Mouse (Mus musculus): Measurements from ENCODE around the gene Zfp420. TPM values are rescaled to one million over a fixed set of nuclear protein-coding genes. Genes with fewer than 3 reads are reported as not detected.
A peak's percentile ranks its signal among the peaks of the same experiment; 100 is the strongest.

Gene Zfp420
- 11.4 and 13.4 TPM in 2 replicates for polyA plus RNA-seq (2011; ENCODE audit: insufficient read depth, insufficient read length, low read depth, missing spikeins)

- H3K27ac ChIP-seq (ENCODE audit: insufficient read depth, low read length), result no peak within 1 kb of the TSS
- TF ChIP-seq POLR2A (IDR thresholded peaks at IDR 0.05; ENCODE audit: insufficient read depth, low read length) (peak; percentile 58), EP300 (IDR thresholded peaks at IDR 0.05; ENCODE audit: insufficient read depth, low read depth, low read length) (no peak)
Observed at GRCm38 (mm10) chr7:29859532-29860517, at the start of gene Zfp420. Zfp420 (plus strand) TSS chr7:29859979.

GRCm38 (mm10) chr7:29812244-29812643 is 47.5 kb upstream of the Zfp420 start:
- Histone ChIP-seq H3K27ac (ENCODE audit: insufficient read depth, low read length) (no peak overlapping the region), H3K27me3 (ENCODE audit: control insufficient read depth, insufficient read depth, low read length, poor library complexity, severe bottlenecking) (no peaks in the 10 kb centered on the region), H3K9ac (ENCODE audit: low read depth, poor library complexity, severe bottlenecking) (no peak overlapping the region), H3K4me3 (ENCODE audit: low read depth, low read length) (no peak overlapping the region), H3K4me1 (ENCODE audit: control insufficient read depth, insufficient read depth, low read length) (no peaks in the 10 kb centered on the region), H3K9me3 (replicated peaks; ENCODE audit: control insufficient read depth, insufficient read depth, low read length, poor library complexity, severe bottlenecking) (0 out of 2 replicates have a peak, but pooled peaks cover 4% of the 10 kb centered on the region), H3K36me3 (ENCODE audit: control insufficient read depth, insufficient read depth, low read length, poor library complexity, severe bottlenecking) (no peaks in the 10 kb centered on the region)
- no peak for TF ChIP-seq EP300 (IDR thresholded peaks at IDR 0.05; ENCODE audit: insufficient read depth, low read depth, low read length)
- TF ChIP-seq CTCF (IDR thresholded peaks at IDR 0.05; ENCODE audit: low read depth, low read length), result no peak
- TF ChIP-seq POLR2A (IDR thresholded peaks at IDR 0.05; ENCODE audit: insufficient read depth, low read length), result no peak

More at GRCm38 (mm10) chr7:29859532-29860517, at the start of gene Zfp420:
- no peaks in the 10 kb centered on the region for H3K36me3 ChIP-seq (ENCODE audit: control insufficient read depth, insufficient read depth, low read length, poor library complexity, severe bottlenecking)
- no peaks in the 10 kb centered on the region for H3K4me1 ChIP-seq (ENCODE audit: control insufficient read depth, insufficient read depth, low read length)
- H3K9ac ChIP-seq (ENCODE audit: low read depth, poor library complexity, severe bottlenecking), result peak within 1 kb of the TSS; percentile 9
- no peaks in the 10 kb centered on the region for H3K27me3 ChIP-seq (ENCODE audit: control insufficient read depth, insufficient read depth, low read length, poor library complexity, severe bottlenecking)
- no peaks in the 10 kb centered on the region for H3K9me3 ChIP-seq (replicated peaks; ENCODE audit: control insufficient read depth, insufficient read depth, low read length, poor library complexity, severe bottlenecking)
- peak within 1 kb of the TSS; percentile 77 for H3K4me3 ChIP-seq (ENCODE audit: low read depth, low read length)

GRCm38 (mm10) chr7:29814381-29814780 is 45.4 kb upstream of the Zfp420 start:
- Histone ChIP-seq H3K9ac (ENCODE audit: low read depth, poor library complexity, severe bottlenecking) (no peak overlapping the region), H3K36me3 (ENCODE audit: control insufficient read depth, insufficient read depth, low read length, poor library complexity, severe bottlenecking) (no peaks in the 10 kb centered on the region), H3K9me3 (replicated peaks; ENCODE audit: control insufficient read depth, insufficient read depth, low read length, poor library complexity, severe bottlenecking) (0 out of 2 replicates have a peak, but pooled peaks cover 4% of the 10 kb centered on the region), H3K4me1 (ENCODE audit: control insufficient read depth, insufficient read depth, low read length) (no peaks in the 10 kb centered on the region), H3K4me3 (ENCODE audit: low read depth, low read length) (no peak overlapping the region), H3K27me3 (ENCODE audit: control insufficient read depth, insufficient read depth, low read length, poor library complexity, severe bottlenecking) (no peaks in the 10 kb centered on the region), H3K27ac (ENCODE audit: insufficient read depth, low read length) (no peak overlapping the region)
- TF ChIP-seq EP300 (IDR thresholded peaks at IDR 0.05; ENCODE audit: insufficient read depth, low read depth, low read length), result no peak
- TF ChIP-seq CTCF (IDR thresholded peaks at IDR 0.05; ENCODE audit: low read depth, low read length), result no peak
- TF ChIP-seq POLR2A (IDR thresholded peaks at IDR 0.05; ENCODE audit: insufficient read depth, low read length), result no peak

- Histone ChIP-seq H3K4me3 (ENCODE audit: low read depth, low read length) (peak overlapping the region; percentile 85), H3K27ac (ENCODE audit: insufficient read depth, low read length) (no peak overlapping the region), H3K9me3 (replicated peaks; ENCODE audit: control insufficient read depth, insufficient read depth, low read length, poor library complexity, severe bottlenecking) (0 out of 2 replicates have a peak, but pooled peaks cover 4% of the 10 kb centered on the region), H3K36me3 (ENCODE audit: control insufficient read depth, insufficient read depth, low read length, poor library complexity, severe bottlenecking) (no peaks in the 10 kb centered on the region), H3K4me1 (ENCODE audit: control insufficient read depth, insufficient read depth, low read length) (no peaks in the 10 kb centered on the region), H3K27me3 (ENCODE audit: control insufficient read depth, insufficient read depth, low read length, poor library complexity, severe bottlenecking) (no peaks in the 10 kb centered on the region), H3K9ac (ENCODE audit: low read depth, poor library complexity, severe bottlenecking) (peak overlapping the region; percentile 42)
- TF ChIP-seq CTCF (IDR thresholded peaks at IDR 0.05; ENCODE audit: low read depth, low read length) (no peak), POLR2A (IDR thresholded peaks at IDR 0.05; ENCODE audit: insufficient read depth, low read length) (no peak), EP300 (IDR thresholded peaks at IDR 0.05; ENCODE audit: insufficient read depth, low read depth, low read length) (no peak)
Observed at GRCm38 (mm10) chr7:29815061-29815784, 44.6 kb upstream of the Zfp420 start.

GRCm38 (mm10) chr7:29815910-29816429 is 43.8 kb upstream of the Zfp420 start, which contains the start of gene Zfp790:
Zfp790 (plus strand) TSS chr7:29816114.
- H3K27ac ChIP-seq (ENCODE audit: insufficient read depth, low read length), result no peak within 1 kb of the TSS
- no peaks in the 10 kb centered on the region for H3K36me3 ChIP-seq (ENCODE audit: control insufficient read depth, insufficient read depth, low read length, poor library complexity, severe bottlenecking)
- TF ChIP-seq POLR2A (IDR thresholded peaks at IDR 0.05; ENCODE audit: insufficient read depth, low read length) (peak; percentile 61), CTCF (IDR thresholded peaks at IDR 0.05; ENCODE audit: low read depth, low read length) (no peak)
- no peaks in the 10 kb centered on the region for H3K4me1 ChIP-seq (ENCODE audit: control insufficient read depth, insufficient read depth, low read length)
- peak within 1 kb of the TSS; percentile 96 for H3K4me3 ChIP-seq (ENCODE audit: low read depth, low read length)
- H3K27me3 ChIP-seq (ENCODE audit: control insufficient read depth, insufficient read depth, low read length, poor library complexity, severe bottlenecking), result no peaks in the 10 kb centered on the region
- H3K9me3 ChIP-seq (replicated peaks; ENCODE audit: control insufficient read depth, insufficient read depth, low read length, poor library complexity, severe bottlenecking), result 0 out of 2 replicates have a peak, but pooled peaks cover under 1% of the 10 kb centered on the region
- peak within 1 kb of the TSS; percentile 42 for H3K9ac ChIP-seq (ENCODE audit: low read depth, poor library complexity, severe bottlenecking)

Data from ES-Bruce4 (cell line).